Mouse (Mus musculus) gastrocnemius, postnatal 14 days (tissue): ENCODE measurements at regions not wholly inside any gene's neighbourhood (a gene's known extent, or its start where the extent isn't known, plus 50 kb on each side); places are given as distances from the start of the nearest gene placed in this dataset.
A peak's percentile ranks its signal among the peaks of the same experiment; 100 is the strongest.
"Not testable (repeated sequence)": the region's sequence is repeated elsewhere in the genome, so short reads cannot be mapped to it uniquely, and the experiment has no call there.

Source experiments
- DNase-seq: peaks from one replicate; pipeline ENCODE4 v3.0.0; 2021; ENCODE audit warnings: mixed read lengths
- intact Hi-C: fragments of 180-260 bp; cut with DNase I; formaldehyde crosslinking; loops from one replicate; pipeline ENCODE4 v1.15.1; 2025; ENCODE audit warnings: low total_unique reads

DNA sequence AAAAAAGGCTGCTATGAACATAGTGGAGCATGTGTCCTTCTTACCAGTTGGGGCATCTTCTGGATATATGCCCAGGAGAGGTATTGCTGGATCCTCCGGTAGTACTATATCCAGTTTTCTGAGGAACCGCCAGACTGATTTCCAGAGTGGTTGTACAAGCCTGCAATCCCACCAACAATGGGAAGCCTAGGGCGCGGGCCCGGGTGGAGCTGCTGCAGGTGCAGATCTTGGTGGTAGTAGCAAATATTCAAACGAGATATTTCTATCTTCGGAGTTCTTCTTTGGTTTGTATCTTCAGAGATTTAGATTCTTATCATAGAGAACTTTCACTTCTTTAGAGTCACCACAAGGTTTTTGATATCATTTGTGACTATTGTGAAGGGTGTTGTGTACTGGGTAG, 52.7 kb upstream of the Btbd35f27 start:
- intact Hi-C loops = not testable (repeated sequence)
- peak; percentile 3 for DNase-seq
